Comparison of ENCODE assay signal across 13 mouse cellular contexts in genomic region chr3:18421886-18422575, GRCm38 (mm10).
DNase-seq lines count a peak whose midpoint lies in the region; ATAC-seq lines count a peak whose summit lies in the region.
"Had no signal": no experiment of that assay in that cellular context is flagged by ENCODE, and none has a peak within 500 bp of the region (broad histone marks: within the 10 kb centered on the region; RNA-seq: fewer than 3 reads in every experiment).

No protein-coding gene starts in this region.

- H3K9me3 ChIP-seq in heart, embryonic 10.5 days, result no peaks in the 10 kb centered on the region
- H3K9me3 ChIP-seq in lung, embryonic 15.5 days, result no peaks in the 10 kb centered on the region
- H3K9me3 ChIP-seq: embryonic facial prominence, embryonic 13.5 days; heart, embryonic 15.5 days; limb, embryonic 15.5 days had no signal

- H3K36me3 ChIP-seq in heart, embryonic 10.5 days, result no peaks in the 10 kb centered on the region
- H3K36me3 ChIP-seq in lung, embryonic 15.5 days, result no peaks in the 10 kb centered on the region
- H3K36me3 ChIP-seq: embryonic facial prominence, embryonic 13.5 days; heart, embryonic 15.5 days; limb, embryonic 15.5 days had no signal

- 74% methylated on average over 4 of the region's 4 CpGs for WGBS in heart, embryonic 10.5 days
- WGBS in lung, embryonic 15.5 days, result 44% methylated on average over 4 of the region's 4 CpGs

- H3K27me3 ChIP-seq in heart, embryonic 10.5 days (ENCODE audit: insufficient read depth, poor library complexity, severe bottlenecking), result no peaks in the 10 kb centered on the region
- no peaks in the 10 kb centered on the region for H3K27me3 ChIP-seq in lung, embryonic 15.5 days
- H3K27me3 ChIP-seq: embryonic facial prominence, embryonic 13.5 days; heart, embryonic 15.5 days; limb, embryonic 15.5 days had no signal

- H3K4me2 ChIP-seq in lung, embryonic 15.5 days, result no peak overlapping the region
- H3K4me2 ChIP-seq: embryonic facial prominence, embryonic 13.5 days; heart, embryonic 15.5 days; limb, embryonic 15.5 days had no signal

- H3K27ac ChIP-seq in heart, embryonic 10.5 days, result no peak overlapping the region
- H3K27ac ChIP-seq in lung, embryonic 15.5 days, result no peak overlapping the region
- H3K27ac ChIP-seq: embryonic facial prominence, embryonic 13.5 days; heart, embryonic 15.5 days; hindbrain, postnatal 0 days; limb, embryonic 15.5 days had no signal

- no peak overlapping the region for H3K9ac ChIP-seq in lung, embryonic 15.5 days
- H3K9ac ChIP-seq: embryonic facial prominence, embryonic 13.5 days; heart, embryonic 15.5 days; limb, embryonic 15.5 days had no signal

- ATAC-seq in lung, embryonic 15.5 days (ENCODE audit: borderline replicate concordance, extremely low read depth, low FRiP score, low TSS enrichment), result peak; percentile 62; the same call in 1 of the 2 replicates
- ATAC-seq: hindbrain, postnatal 0 days had no signal

- DNase-seq in adrenal gland, adult 2 months, result peak; percentile 1
- DNase-seq in adrenal gland, postnatal 14 days, result no peak
- peak; percentile 6 to 15 for DNase-seq in heart, postnatal 10 days
- DNase-seq in heart, embryonic 10.5 days (ENCODE audit: low spot score), result no peak
- no peak for DNase-seq in lung, postnatal 4 days
- DNase-seq in lung, postnatal 36 days, result peak; percentile 46
- DNase-seq in cerebellum, adult 11-12 months, result no peak
- DNase-seq: thymus, adult 2 months had no signal

- intact Hi-C loops in heart, postnatal 10 days (cut with DNase I), result no loop called here

- no peak overlapping the region for H3K4me3 ChIP-seq in heart, embryonic 10.5 days
- no peak overlapping the region for H3K4me3 ChIP-seq in lung, embryonic 15.5 days
- H3K4me3 ChIP-seq: embryonic facial prominence, embryonic 13.5 days; heart, embryonic 15.5 days; limb, embryonic 15.5 days had no signal

- no peaks in the 10 kb centered on the region for H3K4me1 ChIP-seq in heart, embryonic 10.5 days
- H3K4me1 ChIP-seq in lung, embryonic 15.5 days, result no peaks in the 10 kb centered on the region
- H3K4me1 ChIP-seq: embryonic facial prominence, embryonic 13.5 days; heart, embryonic 15.5 days; limb, embryonic 15.5 days had no signal

Comparison
In these comparisons a context has a peak if more than half of its experiments do, and no peak if none do; other contexts are left out.
1. DNase-seq: peak in adrenal gland, adult 2 months (single experiment), heart, postnatal 10 days (2 of 2) and lung, postnatal 36 days (single experiment); none in adrenal gland, postnatal 14 days (single experiment), heart, embryonic 10.5 days (single experiment), lung, postnatal 4 days (0 of 2) and cerebellum, adult 11-12 months (single experiment).